Mouse (Mus musculus): ENCODE data around the gene Gm5089.

- TF ChIP-seq CTCF (IDR thresholded peaks at IDR 0.05; ENCODE audit: low read depth): no peak
- TF ChIP-seq EP300 (IDR thresholded peaks at IDR 0.05; ENCODE audit: low read depth): no peak
Measured at GRCm38 (mm10) chr14:122461966-122462365, 11.1 kb upstream of the Gm5089 start.

Data from heart, postnatal 0 days (tissue).